29 mouse cellular contexts compared by ENCODE assay signal in genomic region chr3:80867328-80867727, GRCm38 (mm10). TPM values are rescaled to one million over a fixed set of nuclear protein-coding genes. Genes with fewer than 3 reads are reported as not detected.
A peak's percentile ranks its signal among the peaks of the same experiment; 100 is the strongest.
DNase-seq lines count a peak whose midpoint lies in the region; TF ChIP-seq lines count a peak whose summit lies in the region.
"Had no signal": no experiment of that assay in that cellular context is flagged by ENCODE, and none has a peak within 500 bp of the region (broad histone marks: within the 10 kb centered on the region; RNA-seq: fewer than 3 reads in every experiment).

No protein-coding gene starts in this region.

- peak overlapping the region; percentile 64 for H3K27ac ChIP-seq in left cerebral cortex, adult 2 months
- H3K27ac ChIP-seq in olfactory bulb, adult 2 months (ENCODE audit: insufficient read depth, low read depth, low read length), result peak overlapping the region; percentile 64
- no peak overlapping the region for H3K27ac ChIP-seq in heart, adult 2 months
- H3K27ac ChIP-seq: embryonic facial prominence, embryonic 10.5 days; embryonic facial prominence, embryonic 15.5 days; forebrain, embryonic 12.5 days; heart, embryonic 10.5 days; heart, embryonic 15.5 days; limb, embryonic 13.5 days; lung, embryonic 15.5 days; midbrain, embryonic 10.5 days; midbrain, embryonic 15.5 days; stomach, postnatal 0 days had no signal

- TF ChIP-seq EP300 in heart, adult 2 months (IDR thresholded peaks at IDR 0.05; ENCODE audit: insufficient read depth, low read depth, low read length), result no peak

- WGBS in olfactory bulb, adult 2 months, result 50% methylated on average over 3 of the region's 3 CpGs
- WGBS in heart, adult 2 months, result 61% methylated on average over 3 of the region's 3 CpGs

- TF ChIP-seq CTCF in left cerebral cortex, adult 2 months (IDR thresholded peaks at IDR 0.05), result no peak
- TF ChIP-seq CTCF in olfactory bulb, adult 2 months (IDR thresholded peaks at IDR 0.05; ENCODE audit: insufficient read depth, low read depth, low read length), result no peak
- TF ChIP-seq CTCF in heart, adult 2 months (IDR thresholded peaks at IDR 0.05), result no peak

- H3K4me3 ChIP-seq in left cerebral cortex, adult 2 months, result no peak overlapping the region
- H3K4me3 ChIP-seq in olfactory bulb, adult 2 months (ENCODE audit: insufficient read depth, low read depth, low read length), result no peak overlapping the region
- no peak overlapping the region for H3K4me3 ChIP-seq in heart, adult 2 months
- H3K4me3 ChIP-seq: embryonic facial prominence, embryonic 10.5 days; embryonic facial prominence, embryonic 15.5 days; forebrain, embryonic 12.5 days; heart, embryonic 10.5 days; heart, embryonic 15.5 days; limb, embryonic 13.5 days; lung, embryonic 15.5 days; midbrain, embryonic 10.5 days; midbrain, embryonic 15.5 days had no signal

- no peaks in the 10 kb centered on the region for H3K36me3 ChIP-seq in heart, adult 2 months (ENCODE audit: control insufficient read depth, insufficient read depth, low read length)
- H3K36me3 ChIP-seq: embryonic facial prominence, embryonic 10.5 days; embryonic facial prominence, embryonic 15.5 days; forebrain, embryonic 12.5 days; heart, embryonic 10.5 days; heart, embryonic 15.5 days; lung, embryonic 15.5 days; midbrain, embryonic 10.5 days had no signal

- intact Hi-C loops in left cerebral cortex, postnatal 4 days (cut with DNase I), result no loop called here
- intact Hi-C loops in left cerebral cortex, adult 2 months (cut with DNase I), result no loop called here
- intact Hi-C loops in heart, adult 2 months (cut with DNase I), result no loop called here

- H3K4me1 ChIP-seq in olfactory bulb, adult 2 months (ENCODE audit: control insufficient read depth, insufficient read depth, low read length), result peaks cover 6% of the 10 kb centered on the region; the same call in 1 of the 2 replicates
- no peaks in the 10 kb centered on the region for H3K4me1 ChIP-seq in heart, adult 2 months (ENCODE audit: control insufficient read depth, insufficient read depth, low read length)
- H3K4me1 ChIP-seq: embryonic facial prominence, embryonic 10.5 days; embryonic facial prominence, embryonic 15.5 days; forebrain, embryonic 12.5 days; heart, embryonic 10.5 days; heart, embryonic 15.5 days; limb, embryonic 13.5 days; lung, embryonic 15.5 days; midbrain, embryonic 15.5 days had no signal

- H3K79me2 ChIP-seq in heart, adult 2 months (replicated peaks; ENCODE audit: control insufficient read depth, insufficient read depth, low read length), result no peaks in the 10 kb centered on the region

- H3K27me3 ChIP-seq in heart, adult 2 months (ENCODE audit: control insufficient read depth, insufficient read depth, low read length), result no peaks in the 10 kb centered on the region
- H3K27me3 ChIP-seq: embryonic facial prominence, embryonic 15.5 days; forebrain, embryonic 12.5 days; heart, embryonic 15.5 days; limb, embryonic 13.5 days; lung, embryonic 15.5 days; midbrain, embryonic 15.5 days had no signal

- peak; percentile 37 for DNase-seq in left cerebral cortex, adult 11 months (ENCODE audit: low spot score)
- no peak for DNase-seq in left cerebral cortex, postnatal 4 days
- peak; percentile 1 for DNase-seq in 416B (ENCODE audit: low read depth)
- no peak for DNase-seq in left cerebral cortex, adult 2 months (ENCODE audit: extremely low spot score in 1 of 2, low spot score in 2 of 2)
- no peak for DNase-seq in heart, adult 2 months
- DNase-seq in embryo, embryonic 11 days, result no peak
- DNase-seq: adrenal gland, postnatal 14 days; cerebellum, adult 11-12 months; cerebellum, postnatal 10 days; forebrain, postnatal 0 days; gastrocnemius, postnatal 14 days; kidney, adult 18-20 months; kidney, postnatal 36 days; thymus, postnatal 14 days had no signal

- no peak for TF ChIP-seq POLR2A in olfactory bulb, adult 2 months (IDR thresholded peaks at IDR 0.05; ENCODE audit: insufficient read depth, low read depth, low read length)
- no peak for TF ChIP-seq POLR2A in heart, adult 2 months (IDR thresholded peaks at IDR 0.05; ENCODE audit: insufficient read depth, low read depth, low read length)

- H3K9ac ChIP-seq in heart, adult 2 months (ENCODE audit: low read depth, low read length), result no peak overlapping the region
- H3K9ac ChIP-seq: embryonic facial prominence, embryonic 15.5 days; forebrain, embryonic 12.5 days; forebrain, postnatal 0 days; heart, embryonic 15.5 days; limb, embryonic 13.5 days; lung, embryonic 15.5 days; midbrain, embryonic 15.5 days had no signal

RNA-seq across cellular contexts. Expression of gene Glrb, which starts 46.1 kb away (rescaled TPM):
- total RNA-seq in left cerebral cortex, postnatal 4 days (2021), result 10 to 100 TPM; 83.4 to 85.1 TPM
- 100 to 1,000 TPM; 202 to 214 TPM for total RNA-seq in left cerebral cortex, adult 2 months (2021)
- polyA plus RNA-seq in olfactory bulb, adult 2 months (2012; ENCODE audit: insufficient read depth, insufficient read length, low replicate concordance, missing spikeins), result 278 TPM in 1 of 2 replicates, not detected in the other
- under 1 TPM; 0.16 to 0.52 TPM for total RNA-seq in heart, adult 2 months (2021)
- 0.06 and 0.41 TPM in 2 replicates for polyA plus RNA-seq in heart, adult 2 months (2012; rRNA removed)
- total RNA-seq: common myeloid progenitor, adult 5-6 weeks; megakaryocyte progenitor cell, adult 5-6 weeks; neutrophil, adult 5-6 weeks had no signal
- polyA plus RNA-seq: CD4-positive, CD25-positive, alpha-beta regulatory T cell, adult 4 months had no signal

Comparison
In these comparisons a context has a peak if more than half of its experiments do, and no peak if none do; other contexts are left out.
1. DNase-seq: peak in left cerebral cortex, adult 11 months (single experiment) and 416B (single experiment); none in left cerebral cortex, postnatal 4 days (single experiment), left cerebral cortex, adult 2 months (0 of 2), heart, adult 2 months (0 of 2) and embryo, embryonic 11 days (single experiment).
2. RNA of gene Glrb, which starts 46.1 kb away (total RNA-seq): 202 to 214 TPM in left cerebral cortex, adult 2 months and 83.4 to 85.1 TPM in left cerebral cortex, postnatal 4 days; 0.16 to 0.52 TPM in heart, adult 2 months; every median in the first group is over 10 times any median in the second.